Mouse (Mus musculus) cerebellum, adult 9-11 months (tissue): ENCODE results near the gene Pcbp3.

ENCODE experiments used
- DNase-seq: peaks from one replicate; pipeline ENCODE4 v3.0.0; 2022

Gene Pcbp3

GRCm38 (mm10) chr10:76726866-76727265 is 234.8 kb downstream of the Pcbp3 start:
- DNase-seq: no peak

GRCm38 (mm10) chr10:76725682-76726285 is 235.9 kb downstream of the Pcbp3 start, which contains the start of gene Col6a1:
Gene Col6a1 (minus strand): TSS chr10:76726168.
- no peak for DNase-seq

- DNase-seq: no peak
Measured at GRCm38 (mm10) chr10:76725097-76725496, 236.6 kb downstream of the Pcbp3 start.

GRCm38 (mm10) chr10:76724231-76724736 is 237.4 kb downstream of the Pcbp3 start:
- no peak for DNase-seq

- DNase-seq: no peak
Measured at GRCm38 (mm10) chr10:76722751-76723450, 238.8 kb downstream of the Pcbp3 start.

GRCm38 (mm10) chr10:76721746-76722145 is 239.9 kb downstream of the Pcbp3 start:
- DNase-seq: no peak

- no peak for DNase-seq
Measured at GRCm38 (mm10) chr10:76721216-76721615, 240.5 kb downstream of the Pcbp3 start.

GRCm38 (mm10) chr10:76717631-76718030 is 244.1 kb downstream of the Pcbp3 start:
- DNase-seq: no peak

GRCm38 (mm10) chr10:76717026-76717425 is 244.7 kb downstream of the Pcbp3 start:
- DNase-seq: no peak

- no peak for DNase-seq
Measured at GRCm38 (mm10) chr10:76714303-76714702, 247.4 kb downstream of the Pcbp3 start.

- DNase-seq: no peak
Measured at GRCm38 (mm10) chr10:76712500-76712899, 249.2 kb downstream of the Pcbp3 start.
